Mouse (Mus musculus) A20 (cell line): ENCODE data around the gene Gm10413.
"Not testable (repeated sequence)": the region's sequence is repeated elsewhere in the genome, so short reads cannot be mapped to it uniquely, and the experiment has no call there.

Experiments
- DNase-seq: peaks from one replicate; pipeline ENCODE4 v3.0.0-alpha.2; 2011; ENCODE audit warnings: low read depth, low spot score

The Gm10413 gene

GRCm38 (mm10) chr14:3394793-3395192 lies at the start of gene Gm10413:
TSS of gene Gm10413 (plus strand) at chr14:3395093.
- not testable (repeated sequence) for DNase-seq

DNA sequence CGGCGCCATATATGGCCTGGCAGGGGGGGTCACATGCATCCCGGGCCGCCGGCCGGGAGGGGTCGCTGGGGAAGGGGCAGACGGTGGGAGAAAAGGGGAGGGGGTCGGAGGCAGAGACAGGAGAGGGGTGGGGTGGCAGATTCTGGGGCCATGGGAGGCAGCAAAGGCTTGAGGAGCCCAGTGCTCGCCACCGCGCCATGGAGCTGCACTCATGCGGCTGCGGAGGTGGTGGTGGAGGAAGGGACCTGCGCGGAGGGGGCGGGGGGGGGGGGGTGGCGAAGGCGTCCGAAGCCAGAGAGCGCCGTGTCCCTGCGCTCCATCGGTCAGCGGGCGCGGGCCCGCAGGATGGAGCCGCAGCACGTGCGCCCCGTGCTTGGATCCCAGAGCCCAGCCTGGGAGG lies 17.4 kb downstream of the Gm10413 start, which contains the start of gene Gm10409:
Gene Gm10409, plus strand, starts transcription at position 301 of the 400 bp plus-strand sequence.
- DNase-seq = not testable (repeated sequence)

DNA sequence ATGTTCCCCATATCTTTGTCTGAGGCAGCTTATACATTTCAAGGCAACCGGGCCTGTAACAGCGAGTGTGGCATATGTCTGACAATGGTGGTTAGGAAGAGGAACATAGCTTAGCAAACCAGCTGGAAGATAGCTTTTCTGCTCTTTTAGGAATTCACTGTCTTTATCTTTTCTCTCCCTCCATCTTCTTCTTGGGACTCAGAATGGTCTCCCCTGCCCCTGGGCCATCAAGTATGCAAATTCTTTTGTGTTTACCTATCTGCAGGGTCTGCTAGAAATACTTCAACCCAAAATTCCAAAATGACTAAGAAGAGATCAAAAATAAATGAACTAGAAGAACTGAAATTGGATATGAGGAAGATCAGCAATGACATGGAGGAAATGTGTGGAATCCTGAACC lies 32.9 kb downstream of the Gm10413 start, which contains the start of gene Gm3005:
Gene Gm3005, plus strand, starts transcription at position 301 of the 400 bp plus-strand sequence.
- DNase-seq = not testable (repeated sequence)

DNA sequence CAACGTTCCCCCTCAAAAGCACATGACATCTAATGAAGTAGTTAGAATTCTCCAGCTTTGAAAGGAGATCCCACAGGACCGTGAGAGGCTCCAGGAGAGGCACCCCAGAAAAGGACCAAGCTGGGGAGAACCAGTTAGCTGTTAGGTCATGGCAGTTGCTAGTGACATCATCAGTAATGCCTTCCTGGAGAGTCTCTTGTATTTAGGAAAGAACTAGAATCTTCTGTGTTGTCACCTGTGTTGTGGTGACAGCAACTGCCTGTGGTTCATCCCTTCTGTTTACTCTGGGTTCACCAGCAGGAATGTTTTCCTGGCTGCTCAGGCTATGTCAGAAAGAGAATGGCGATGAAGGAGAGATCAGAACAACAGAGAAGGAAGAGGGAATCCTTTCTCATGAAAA lies 54.2 kb downstream of the Gm10413 start, which contains the start of gene Gm10408:
Gene Gm10408, plus strand, starts transcription at position 301 of the 400 bp plus-strand sequence.
- not testable (repeated sequence) for DNase-seq
